Mouse (Mus musculus): ENCODE data around the gene Usp49. TPM values are rescaled to one million over a fixed set of nuclear protein-coding genes. Genes with fewer than 3 reads are reported as not detected.
"Not testable (repeated sequence)": the region's sequence is repeated elsewhere in the genome, so short reads cannot be mapped to it uniquely, and the experiment has no call there.

Usp49 gene
- total and polyA plus RNA-seq, 2 experiments from 2014 or later = 4.7 to 18.9 TPM

- WGBS = 33% methylated on average over 4 of the region's 4 CpGs
- no peaks in the 10 kb centered on the region for H3K4me1 ChIP-seq (ENCODE audit: insufficient read depth)
- DNase-seq = no peak
Measured at GRCm38 (mm10) chr17:47648966-47649365, 18.5 kb downstream of the Usp49 start.

GRCm38 (mm10) chr17:47651953-47652352 is 21.5 kb downstream of the Usp49 start:
- Histone ChIP-seq H3K4me1 (ENCODE audit: insufficient read depth) (no peaks in the 10 kb centered on the region), H3K9me3 (ENCODE audit: low read length) (no peaks in the 10 kb centered on the region), H3K4me2 (ENCODE audit: low read depth) (no peak overlapping the region), H3K27ac (ENCODE audit: low read depth, low read length) (no peak overlapping the region), H3K36me3 (ENCODE audit: insufficient read depth) (peaks cover 14% of the 10 kb centered on the region; the same call in 1 of the 2 replicates), H3K4me3 (ENCODE audit: low read depth, low read length) (no peak overlapping the region), H3K9ac (no peak overlapping the region), H3K27me3 (ENCODE audit: insufficient read depth, low read length) (no peaks in the 10 kb centered on the region)
- ATAC-seq (no peak), DNase-seq (no peak)
- 77% methylated on average over 2 of the region's 2 CpGs for WGBS
- no peak for TF ChIP-seq CTCF (IDR thresholded peaks at IDR 0.05; ENCODE audit: low read depth)

More at GRCm38 (mm10) chr17:47648966-47649365, 18.5 kb downstream of the Usp49 start:
- no peak overlapping the region for H3K4me2 ChIP-seq (ENCODE audit: low read depth)
- no peak overlapping the region for H3K27ac ChIP-seq (ENCODE audit: low read depth, low read length)
- TF ChIP-seq CTCF (IDR thresholded peaks at IDR 0.05; ENCODE audit: low read depth) = no peak
- H3K36me3 ChIP-seq (ENCODE audit: insufficient read depth) = peaks cover 12% of the 10 kb centered on the region; the same call in 1 of the 2 replicates
- H3K9me3 ChIP-seq (ENCODE audit: low read length) = no peaks in the 10 kb centered on the region
- H3K4me3 ChIP-seq (ENCODE audit: low read depth, low read length) = no peak overlapping the region
- no peak overlapping the region for H3K9ac ChIP-seq
- no peak for ATAC-seq
- H3K27me3 ChIP-seq (ENCODE audit: insufficient read depth, low read length) = no peaks in the 10 kb centered on the region

- not testable (repeated sequence) for ATAC-seq; H3K27me3 ChIP-seq (ENCODE audit: insufficient read depth, low read length); H3K27ac ChIP-seq (ENCODE audit: low read depth, low read length); H3K9me3 ChIP-seq (ENCODE audit: low read length); H3K4me1 ChIP-seq (ENCODE audit: insufficient read depth); H3K9ac ChIP-seq; DNase-seq; H3K4me3 ChIP-seq (ENCODE audit: low read depth, low read length); H3K4me2 ChIP-seq (ENCODE audit: low read depth)
- H3K36me3 ChIP-seq (ENCODE audit: insufficient read depth) = peaks cover 15% of the 10 kb centered on the region; the same call in 1 of the 2 replicates
- 89% methylated on average over 8 of the region's 8 CpGs for WGBS
Measured at GRCm38 (mm10) chr17:47654346-47654745, 23.9 kb downstream of the Usp49 start.

GRCm38 (mm10) chr17:47655697-47656096 is 25.2 kb downstream of the Usp49 start:
- ATAC-seq = no peak
- no peak overlapping the region for H3K9ac ChIP-seq
- no peak overlapping the region for H3K4me3 ChIP-seq (ENCODE audit: low read depth, low read length)
- no peaks in the 10 kb centered on the region for H3K27me3 ChIP-seq (ENCODE audit: insufficient read depth, low read length)
- no peak for DNase-seq
- H3K4me1 ChIP-seq (ENCODE audit: insufficient read depth) = no peaks in the 10 kb centered on the region
- 80% methylated on average over 5 of the region's 5 CpGs for WGBS
- H3K4me2 ChIP-seq (ENCODE audit: low read depth) = no peak overlapping the region
- H3K27ac ChIP-seq (ENCODE audit: low read depth, low read length) = no peak overlapping the region
- no peaks in the 10 kb centered on the region for H3K9me3 ChIP-seq (ENCODE audit: low read length)
- H3K36me3 ChIP-seq (ENCODE audit: insufficient read depth) = 0 out of 2 replicates have a peak, but pooled peaks cover 12% of the 10 kb centered on the region
- no peak for TF ChIP-seq CTCF (IDR thresholded peaks at IDR 0.05; ENCODE audit: low read depth)

GRCm38 (mm10) chr17:47657901-47658300 is 27.4 kb downstream of the Usp49 start:
- Histone ChIP-seq H3K9ac (no peak overlapping the region), H3K4me2 (ENCODE audit: low read depth) (no peak overlapping the region), H3K4me3 (ENCODE audit: low read depth, low read length) (no peak overlapping the region), H3K27ac (ENCODE audit: low read depth, low read length) (no peak overlapping the region), H3K36me3 (ENCODE audit: insufficient read depth) (0 out of 2 replicates have a peak, but pooled peaks cover 7% of the 10 kb centered on the region), H3K27me3 (ENCODE audit: insufficient read depth, low read length) (no peaks in the 10 kb centered on the region), H3K4me1 (ENCODE audit: insufficient read depth) (no peaks in the 10 kb centered on the region), H3K9me3 (ENCODE audit: low read length) (no peaks in the 10 kb centered on the region)
- no peak for TF ChIP-seq CTCF (IDR thresholded peaks at IDR 0.05; ENCODE audit: low read depth)
- 88% methylated on average over 4 of the region's 4 CpGs for WGBS
- DNase-seq (no peak), ATAC-seq (no peak)

GRCm38 (mm10) chr17:47658741-47659243 is 28.3 kb downstream of the Usp49 start:
- H3K4me2 ChIP-seq (ENCODE audit: low read depth) = no peak overlapping the region
- no peaks in the 10 kb centered on the region for H3K9me3 ChIP-seq (ENCODE audit: low read length)

GRCm38 (mm10) chr17:47663009-47663713 is 32.7 kb downstream of the Usp49 start:
- no peak overlapping the region for H3K9ac ChIP-seq
- 0 out of 2 replicates have a peak, but pooled peaks cover 7% of the 10 kb centered on the region for H3K36me3 ChIP-seq (ENCODE audit: insufficient read depth)
- no peak overlapping the region for H3K4me2 ChIP-seq (ENCODE audit: low read depth)
- no peak overlapping the region for H3K4me3 ChIP-seq (ENCODE audit: low read depth, low read length)
- H3K27ac ChIP-seq (ENCODE audit: low read depth, low read length) = no peak overlapping the region
- ATAC-seq (peak; percentile 76), DNase-seq (no peak)
- WGBS = 24% methylated on average over 9 of the region's 9 CpGs
- no peaks in the 10 kb centered on the region for H3K9me3 ChIP-seq (ENCODE audit: low read length)
- no peaks in the 10 kb centered on the region for H3K27me3 ChIP-seq (ENCODE audit: insufficient read depth, low read length)
- no peak for TF ChIP-seq CTCF (IDR thresholded peaks at IDR 0.05; ENCODE audit: low read depth)
- H3K4me1 ChIP-seq (ENCODE audit: insufficient read depth) = no peaks in the 10 kb centered on the region

More at GRCm38 (mm10) chr17:47658741-47659243, 28.3 kb downstream of the Usp49 start:
- no peaks in the 10 kb centered on the region for H3K27me3 ChIP-seq (ENCODE audit: insufficient read depth, low read length)
- no peak for ATAC-seq
- H3K9ac ChIP-seq = no peak overlapping the region
- no peaks in the 10 kb centered on the region for H3K4me1 ChIP-seq (ENCODE audit: insufficient read depth)
- TF ChIP-seq CTCF (IDR thresholded peaks at IDR 0.05; ENCODE audit: low read depth) = no peak
- H3K4me3 ChIP-seq (ENCODE audit: low read depth, low read length) = no peak overlapping the region
- 91% methylated on average over 3 of the region's 3 CpGs for WGBS
- 0 out of 2 replicates have a peak, but pooled peaks cover 7% of the 10 kb centered on the region for H3K36me3 ChIP-seq (ENCODE audit: insufficient read depth)
- DNase-seq = no peak
- no peak overlapping the region for H3K27ac ChIP-seq (ENCODE audit: low read depth, low read length)

Measured in forebrain, postnatal 0 days (tissue).